Mouse (Mus musculus) thymus, postnatal 4 days (tissue): Measurements from ENCODE around the gene Socs2.
A peak's percentile ranks its signal among the peaks of the same experiment; 100 is the strongest.

Experiments
- DNase-seq: peaks from one replicate; pipeline ENCODE4 v3.0.0; 2021

The Socs2 gene

GRCm38 (mm10) chr10:95419726-95420125 lies 2.7 kb upstream of the Socs2 start:
- no peak for DNase-seq

- DNase-seq, result peak; percentile 45
Measured at GRCm38 (mm10) chr10:95418631-95419030, 1.7 kb upstream of the Socs2 start.

GRCm38 (mm10) chr10:95417496-95418236 lies 686 bp upstream of the Socs2 start:
- DNase-seq, result peak; percentile 73

- DNase-seq, result no peak
Measured at GRCm38 (mm10) chr10:95416361-95416684, 657 bp downstream of the Socs2 start.

GRCm38 (mm10) chr10:95415533-95416360 lies 1.2 kb downstream of the Socs2 start:
- DNase-seq, result peak; percentile 71

- no peak for DNase-seq
Measured at GRCm38 (mm10) chr10:95415159-95415532, 1.8 kb downstream of the Socs2 start.

- DNase-seq, result peak; percentile 58
Measured at GRCm38 (mm10) chr10:95414316-95415158, 2.4 kb downstream of the Socs2 start.

GRCm38 (mm10) chr10:95411139-95411538 lies 5.8 kb downstream of the Socs2 start:
- no peak for DNase-seq

GRCm38 (mm10) chr10:95410709-95411108 lies 6.3 kb downstream of the Socs2 start:
- no peak for DNase-seq

- no peak for DNase-seq
Measured at GRCm38 (mm10) chr10:95410209-95410608, 6.8 kb downstream of the Socs2 start.

- DNase-seq, result no peak
Measured at GRCm38 (mm10) chr10:95409149-95409548, 7.8 kb downstream of the Socs2 start.

- DNase-seq, result no peak
Measured at GRCm38 (mm10) chr10:95408487-95408886, 8.5 kb downstream of the Socs2 start.

GRCm38 (mm10) chr10:95407541-95408160 lies 9.3 kb downstream of the Socs2 start:
- no peak for DNase-seq

GRCm38 (mm10) chr10:95404774-95405173 lies 12.2 kb downstream of the Socs2 start:
- no peak for DNase-seq

GRCm38 (mm10) chr10:95399689-95400354 lies 17.2 kb downstream of the Socs2 start:
- DNase-seq, result no peak

- peak; percentile 15 for DNase-seq
Measured at GRCm38 (mm10) chr10:95398489-95398888, 18.5 kb downstream of the Socs2 start.

- DNase-seq, result no peak
Measured at GRCm38 (mm10) chr10:95397191-95397835, 19.7 kb downstream of the Socs2 start.

GRCm38 (mm10) chr10:95396356-95396755 lies 20.6 kb downstream of the Socs2 start:
- DNase-seq, result no peak

GRCm38 (mm10) chr10:95394819-95395812 lies 21.9 kb downstream of the Socs2 start:
- no peak for DNase-seq

- DNase-seq, result no peak
Measured at GRCm38 (mm10) chr10:95392073-95392472, 24.9 kb downstream of the Socs2 start.
